Mouse (Mus musculus): ENCODE results near the gene Tra2b. TPM values are rescaled to one million over a fixed set of nuclear protein-coding genes. Genes with fewer than 3 reads are reported as not detected.
"Not testable (repeated sequence)": the region's sequence is repeated elsewhere in the genome, so short reads cannot be mapped to it uniquely, and the experiment has no call there.

Tra2b gene
- 10 to 100 TPM; 87.1 to 92.8 TPM for total RNA-seq (2021)

DNA sequence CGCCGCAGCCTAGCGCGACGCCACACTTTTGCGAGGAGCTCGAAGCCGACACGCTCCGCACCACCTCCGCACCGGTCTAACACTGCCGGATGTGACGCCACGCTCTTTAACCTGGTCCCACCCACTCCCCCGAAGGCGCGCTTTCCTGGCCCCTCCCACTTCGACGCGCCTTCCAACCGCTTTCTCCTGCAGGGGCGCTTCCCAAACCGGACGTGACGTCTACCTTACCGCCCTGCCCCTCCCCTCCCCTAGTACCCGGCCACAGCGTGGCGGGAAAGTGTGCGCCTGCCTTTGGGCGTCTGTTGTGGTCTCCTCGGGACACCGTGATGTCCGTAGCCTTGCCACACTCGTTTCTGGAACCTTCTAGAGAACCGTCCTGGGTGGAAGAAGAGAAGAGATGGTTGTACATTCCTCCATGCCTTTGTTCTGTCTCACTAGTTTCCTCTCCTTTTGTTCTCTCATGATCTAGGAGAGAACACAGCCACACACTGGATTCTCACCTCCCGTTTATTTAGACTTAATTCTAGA, at the start of gene Tra2b:
Tra2b (minus strand) TSS at position 157 of the 528 bp plus-strand sequence.
- DNase-seq (ENCODE audit: extremely low spot score in 1 of 2, low spot score in 2 of 2), result peak; percentile 97 to 98
- intact Hi-C loops (cut with DNase I), result no loop called here

GRCm38 (mm10) chr16:22310649-22311048, 44.8 kb upstream of the Tra2b start:
- intact Hi-C loops (cut with DNase I), result loop anchor here (2.0 to 5.0 kb wide), 3 partner anchors 127 to 266 kb away; partner anchors contain the start of gene Etv5
- peak in 1 of 2 experiments; percentile 44 for DNase-seq (ENCODE audit: extremely low spot score in 1 of 2, low spot score in 2 of 2)

GRCm38 (mm10) chr16:22302606-22303005, 36.8 kb upstream of the Tra2b start:
- intact Hi-C loops (cut with DNase I), result loop anchor here (5.0 kb wide), 1 partner anchor 505 kb away; no protein-coding TSS in a partner anchor
- DNase-seq (ENCODE audit: extremely low spot score in 1 of 2, low spot score in 2 of 2), result peak; percentile 31 to 74

DNA sequence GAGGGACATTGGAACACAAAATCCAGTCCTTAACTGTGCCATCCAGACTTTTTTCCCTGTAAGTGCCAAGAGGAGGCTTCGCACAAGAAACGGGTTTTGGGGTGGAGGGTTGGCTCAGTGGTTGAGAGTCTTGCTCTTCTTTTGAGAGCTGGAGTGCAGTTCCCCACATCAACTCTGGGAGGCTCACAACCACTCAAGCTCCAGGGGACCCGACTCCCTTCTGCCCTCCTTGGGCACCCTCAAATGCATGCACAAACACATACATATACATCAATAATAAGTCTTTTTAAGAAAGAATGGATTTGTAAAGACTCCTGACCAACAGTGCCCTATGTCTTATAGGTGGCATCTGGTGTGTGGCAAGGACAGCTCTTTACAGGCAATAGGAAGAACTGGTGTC, 35.6 kb upstream of the Tra2b start:
- DNase-seq (ENCODE audit: extremely low spot score in 1 of 2, low spot score in 2 of 2), result no peak
- intact Hi-C loops (cut with DNase I), result loop anchor here (5.0 kb wide), 1 partner anchor 506 kb away; no protein-coding TSS in a partner anchor

- intact Hi-C loops (cut with DNase I), result no loop called here
- DNase-seq (ENCODE audit: extremely low spot score in 1 of 2, low spot score in 2 of 2), result no peak
Measured at GRCm38 (mm10) chr16:22296901-22297300, 31.1 kb upstream of the Tra2b start.

DNA sequence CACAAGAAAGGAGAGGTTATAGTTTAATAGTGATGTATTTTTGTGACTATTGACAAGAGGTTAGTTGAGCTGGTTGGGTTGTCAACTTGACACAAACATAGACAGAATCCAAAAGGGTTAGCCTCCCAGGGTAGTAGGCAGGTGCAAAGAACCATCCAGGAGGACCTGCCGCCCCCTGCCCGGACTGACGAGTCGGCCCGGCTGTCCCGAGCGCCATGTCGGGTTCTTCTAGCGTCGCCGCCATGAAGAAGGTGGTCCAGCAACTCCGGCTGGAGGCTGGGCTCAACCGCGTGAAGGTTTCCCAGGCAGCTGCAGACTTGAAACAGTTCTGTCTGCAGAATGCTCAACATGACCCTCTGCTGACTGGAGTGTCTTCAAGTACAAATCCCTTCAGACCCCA, 29.0 kb upstream of the Tra2b start:
- intact Hi-C loops (cut with DNase I), result loop anchor here (5.0 kb wide), 1 partner anchor 188 kb away; no protein-coding TSS in a partner anchor
- not testable (repeated sequence) for DNase-seq (ENCODE audit: extremely low spot score in 1 of 2, low spot score in 2 of 2)

GRCm38 (mm10) chr16:22293600-22293999, 27.8 kb upstream of the Tra2b start:
- intact Hi-C loops (cut with DNase I), result loop anchor here (5.0 kb wide), 1 partner anchor 186 kb away; no protein-coding TSS in a partner anchor
- no peak for DNase-seq (ENCODE audit: extremely low spot score in 1 of 2, low spot score in 2 of 2)

DNA sequence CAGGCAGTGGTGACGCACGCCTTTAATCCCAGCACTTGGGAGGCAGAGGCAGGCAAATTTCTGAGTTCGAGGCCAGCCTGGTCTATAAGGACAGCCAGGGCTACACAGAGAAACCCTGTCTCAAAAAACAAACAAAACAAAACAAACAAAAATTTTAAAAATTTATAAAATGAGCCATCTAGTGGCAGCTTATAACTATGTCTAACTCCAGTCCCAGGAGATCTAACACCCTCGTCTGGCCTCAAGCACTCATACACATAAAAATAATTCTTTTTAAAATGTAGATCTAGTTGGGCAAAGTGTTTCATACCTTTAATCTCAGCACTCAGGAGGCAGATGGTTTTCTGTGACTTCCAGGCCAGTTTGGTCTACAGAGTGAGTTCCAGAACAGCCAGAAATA, 26.6 kb upstream of the Tra2b start:
- intact Hi-C loops (cut with DNase I), result loop anchor here (5.0 kb wide), 1 partner anchor 185 kb away; no protein-coding TSS in a partner anchor
- DNase-seq (ENCODE audit: extremely low spot score in 1 of 2, low spot score in 2 of 2), result no peak

DNA sequence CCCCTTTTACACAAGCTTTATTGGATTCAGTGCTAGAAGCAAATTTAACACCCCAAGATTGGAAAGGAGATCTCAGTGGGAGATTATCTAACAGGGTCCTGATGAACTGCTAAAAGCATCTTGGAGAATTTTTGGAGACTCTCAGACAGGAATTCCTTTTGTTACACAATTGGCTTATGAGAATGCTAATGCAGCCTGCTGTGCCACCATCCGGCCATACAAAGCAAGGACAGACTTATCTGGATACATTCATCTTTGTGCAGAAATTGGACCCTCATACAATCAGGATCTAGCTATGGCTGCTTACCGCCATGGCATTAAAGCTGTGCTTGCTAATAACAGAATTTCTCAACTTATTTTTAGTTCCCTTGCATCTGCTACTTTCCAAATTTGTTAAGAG, 23.8 kb upstream of the Tra2b start:
- intact Hi-C loops (cut with DNase I), result loop anchor here (5.0 kb wide), 1 partner anchor 182 kb away; no protein-coding TSS in a partner anchor
- DNase-seq (ENCODE audit: extremely low spot score in 1 of 2, low spot score in 2 of 2), result peak in 1 of 2 experiments; percentile 25

DNA sequence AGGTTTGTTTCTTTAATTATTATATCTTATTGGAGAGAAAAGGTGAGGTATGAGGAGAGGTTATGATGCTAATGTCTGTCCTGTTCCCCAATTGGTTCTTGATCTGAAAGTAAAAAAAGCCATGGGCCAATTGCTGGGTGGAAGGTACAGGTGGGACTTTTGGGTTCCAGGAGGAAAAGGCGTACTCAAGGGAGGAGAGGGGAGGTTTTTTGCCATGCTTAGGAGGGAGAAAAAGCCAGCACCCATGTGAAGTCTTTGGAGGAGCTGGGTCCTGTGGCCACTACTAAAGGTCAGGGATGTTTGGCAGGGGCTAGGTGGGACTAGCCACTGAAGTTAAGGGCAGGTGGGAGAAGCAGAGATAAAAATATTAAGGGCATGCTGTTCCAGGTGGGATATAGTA, 21.2 kb upstream of the Tra2b start:
- DNase-seq (ENCODE audit: extremely low spot score in 1 of 2, low spot score in 2 of 2), result no peak
- intact Hi-C loops (cut with DNase I), result no loop called here

DNA sequence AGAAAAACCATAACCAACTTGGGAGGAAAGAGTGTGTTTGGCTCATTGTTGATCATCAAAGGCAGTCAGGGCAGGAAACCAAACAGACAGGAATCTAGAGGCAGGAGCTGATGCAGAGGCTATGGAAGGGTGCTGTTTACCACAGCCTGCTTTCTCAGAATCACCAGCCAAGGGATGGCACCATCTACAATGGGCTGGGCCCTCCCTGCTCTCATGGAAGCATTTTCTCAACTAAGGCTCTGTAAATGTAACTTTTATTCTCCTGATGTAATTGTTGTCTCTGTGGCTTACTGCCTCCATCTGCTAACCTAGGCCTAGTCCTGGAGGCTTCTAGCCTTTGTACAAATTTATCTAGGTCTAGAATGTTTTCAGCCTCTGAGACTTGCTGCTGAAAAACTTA, 10.7 kb upstream of the Tra2b start:
- no peak for DNase-seq (ENCODE audit: extremely low spot score in 1 of 2, low spot score in 2 of 2)
- intact Hi-C loops (cut with DNase I), result no loop called here

- no peak for DNase-seq (ENCODE audit: extremely low spot score in 1 of 2, low spot score in 2 of 2)
- intact Hi-C loops (cut with DNase I), result no loop called here
Measured at GRCm38 (mm10) chr16:22275142-22275541, 9.3 kb upstream of the Tra2b start.

GRCm38 (mm10) chr16:22270491-22270890, 4.7 kb upstream of the Tra2b start:
- intact Hi-C loops (cut with DNase I), result no loop called here
- DNase-seq (ENCODE audit: extremely low spot score in 1 of 2, low spot score in 2 of 2), result no peak

DNA sequence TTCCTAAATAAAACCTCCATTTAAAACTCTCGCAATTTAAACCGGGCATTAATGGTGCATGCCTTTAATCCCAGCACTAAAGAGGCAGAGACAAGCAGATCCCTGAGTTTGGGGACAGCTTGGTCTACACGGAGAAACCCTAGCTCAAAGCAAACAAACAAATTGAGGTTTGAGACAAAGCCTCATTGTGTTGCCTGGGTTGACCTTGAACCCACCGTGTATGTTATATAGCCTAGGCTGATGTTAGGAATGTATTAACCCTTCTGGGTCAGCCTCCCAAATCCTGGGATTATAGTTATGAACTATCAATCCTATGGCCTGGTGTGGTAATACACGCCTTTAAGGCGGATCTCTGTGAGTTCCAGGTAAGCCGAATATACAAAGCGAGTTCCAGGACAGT, 579 bp upstream of the Tra2b start:
- DNase-seq (ENCODE audit: extremely low spot score in 1 of 2, low spot score in 2 of 2), result no peak
- intact Hi-C loops (cut with DNase I), result no loop called here

DNA sequence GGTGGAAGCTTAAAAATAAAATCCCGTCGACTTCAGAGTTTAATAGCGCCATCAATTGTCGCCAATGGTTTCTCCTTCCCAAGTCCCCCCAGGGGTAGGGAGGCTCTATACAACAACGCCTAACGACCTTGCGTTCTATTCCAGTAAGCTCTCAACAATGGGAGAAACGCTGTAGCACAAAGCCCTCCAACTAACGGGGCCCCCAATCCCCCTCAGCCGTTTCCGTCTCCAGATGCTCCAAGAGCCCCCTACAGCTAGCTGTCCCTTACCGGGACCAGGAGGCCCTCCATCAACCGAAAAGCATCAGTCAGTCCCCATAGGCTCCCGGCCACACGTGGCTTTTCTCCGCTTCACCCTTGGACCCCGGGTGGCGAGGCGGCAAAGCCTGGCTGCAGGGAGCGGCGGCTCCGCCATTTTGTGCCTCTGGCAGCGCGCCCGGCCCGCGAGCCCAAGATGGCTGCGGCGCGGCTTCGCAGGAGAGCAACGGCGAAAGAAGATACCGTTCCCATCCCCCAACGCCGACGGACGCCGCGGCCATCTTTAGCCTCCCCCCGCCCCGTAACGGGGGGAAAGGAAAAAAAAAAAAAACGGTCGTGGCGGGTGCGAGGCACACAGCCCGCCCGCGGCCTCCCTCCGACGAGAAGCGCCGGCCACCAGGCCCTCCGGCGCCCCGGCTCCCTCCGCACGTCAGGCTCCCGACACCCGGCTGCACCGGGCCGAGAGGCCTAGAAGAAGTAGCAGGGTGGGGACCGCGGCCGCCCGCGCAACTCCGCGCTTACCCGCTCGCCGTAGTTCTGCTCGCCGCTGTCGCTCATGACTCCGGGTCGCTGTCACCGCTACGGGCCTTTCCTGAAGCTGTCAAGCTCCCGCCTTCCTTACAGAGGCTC, 600 bp downstream of the Tra2b start:
- DNase-seq (ENCODE audit: extremely low spot score in 1 of 2, low spot score in 2 of 2), result peak; percentile 76 to 94
- intact Hi-C loops (cut with DNase I), result no loop called here

DNA sequence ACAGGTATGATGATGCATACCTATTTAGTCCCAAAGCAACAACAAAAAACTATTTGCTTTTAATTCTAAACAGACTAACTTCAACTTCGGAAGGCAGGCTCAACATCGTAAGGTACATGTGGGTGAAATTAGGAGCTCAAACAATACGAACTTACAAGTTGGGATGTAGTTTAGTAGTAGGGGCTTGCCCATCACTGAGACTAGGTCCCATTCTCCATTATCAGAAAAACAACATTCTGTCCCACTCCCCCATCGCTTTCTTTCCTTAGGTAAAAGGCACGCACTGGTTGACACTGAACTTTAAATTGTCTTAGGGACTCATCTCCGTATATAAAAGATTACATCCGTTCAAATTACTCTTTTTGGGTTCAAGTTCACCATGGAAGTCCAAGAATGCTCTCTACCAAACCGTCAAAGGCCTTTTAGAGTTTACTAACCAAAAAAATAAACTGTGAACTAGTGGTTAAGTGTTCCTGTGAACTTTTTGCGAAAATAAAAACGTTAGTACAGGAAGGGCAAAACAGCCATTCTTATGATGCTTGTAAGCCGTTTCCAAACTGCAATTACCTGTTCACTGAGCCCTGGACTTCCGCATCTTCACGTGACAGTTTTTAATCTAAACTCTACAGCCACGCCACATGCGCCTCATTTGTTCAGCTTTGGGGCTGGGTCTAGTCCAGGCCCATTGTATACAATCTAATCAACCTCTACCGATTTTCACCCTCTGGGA, 1.4 kb downstream of the Tra2b start:
- no peak for DNase-seq (ENCODE audit: extremely low spot score in 1 of 2, low spot score in 2 of 2)
- intact Hi-C loops (cut with DNase I), result no loop called here

DNA sequence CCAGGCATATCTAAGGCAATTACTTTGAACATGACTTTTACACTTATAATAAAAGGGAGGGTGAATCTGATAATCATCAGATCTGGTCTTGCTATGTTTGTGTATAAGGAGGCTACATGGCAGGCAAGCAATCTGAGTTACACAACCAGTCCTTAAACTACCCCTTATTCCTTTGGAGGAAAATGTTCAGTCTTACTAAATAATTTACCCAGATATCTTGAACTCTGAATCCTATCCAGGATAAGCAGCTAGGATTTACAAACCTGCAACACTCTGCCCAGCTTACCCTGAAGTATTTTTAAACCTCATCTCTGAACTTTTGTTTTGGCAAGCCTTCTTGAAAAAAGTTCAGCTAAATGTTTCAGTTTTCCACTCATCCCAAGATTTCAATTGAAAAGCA, 2.7 kb downstream of the Tra2b start:
- intact Hi-C loops (cut with DNase I), result no loop called here
- DNase-seq (ENCODE audit: extremely low spot score in 1 of 2, low spot score in 2 of 2), result no peak

DNA sequence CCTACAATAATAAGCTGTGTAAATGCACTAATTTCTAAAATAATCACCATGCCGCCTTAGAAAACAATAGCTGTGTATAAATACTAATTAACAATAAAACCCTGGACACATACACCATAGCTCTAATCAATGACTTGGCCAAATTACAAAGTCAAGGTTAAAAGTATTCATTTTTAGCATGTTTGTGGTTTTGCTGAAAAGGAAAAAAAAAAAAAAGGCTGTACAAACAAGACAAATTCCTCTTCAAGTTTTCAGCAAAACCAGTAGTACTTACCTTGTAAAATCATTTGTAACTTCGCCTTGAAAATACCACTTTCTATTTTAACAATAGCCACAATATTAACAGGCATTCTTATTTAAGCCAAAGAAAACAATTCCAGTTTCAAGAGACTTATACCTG, 4.2 kb downstream of the Tra2b start:
- intact Hi-C loops (cut with DNase I), result no loop called here

DNA sequence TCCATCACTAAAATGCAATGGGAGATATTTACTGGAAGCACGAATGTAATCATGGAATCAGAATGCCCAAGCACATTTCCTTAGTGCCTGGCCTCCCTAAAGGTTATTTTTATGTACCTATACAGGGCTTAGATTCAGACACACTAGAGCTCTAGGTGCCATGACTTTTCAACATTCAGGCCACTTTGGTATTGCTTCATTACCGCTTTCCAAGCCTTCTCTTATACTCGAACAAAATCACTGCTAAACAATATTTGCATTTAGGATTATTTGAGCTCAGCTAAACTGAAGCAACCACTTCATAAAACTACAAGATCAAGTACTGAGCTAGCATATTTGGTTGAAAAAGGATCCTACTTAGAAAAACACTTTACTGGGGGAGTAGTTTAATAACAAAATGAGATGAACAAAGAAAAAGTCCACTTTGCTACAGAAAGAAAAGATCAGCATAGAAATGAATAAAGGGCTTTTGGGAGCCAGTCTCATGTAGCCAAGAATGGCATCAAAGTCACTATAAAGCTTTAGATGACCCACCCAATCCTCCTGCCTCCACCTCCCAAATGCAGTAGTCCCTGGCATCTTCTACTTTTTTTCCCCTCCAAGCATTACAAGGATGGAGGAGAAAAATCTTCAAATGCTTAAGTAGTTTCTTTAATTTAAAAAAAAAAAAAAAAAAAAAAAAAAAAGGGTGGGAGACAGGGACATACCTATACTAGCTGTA, 5.2 kb downstream of the Tra2b start:
- intact Hi-C loops (cut with DNase I), result no loop called here
- DNase-seq (ENCODE audit: extremely low spot score in 1 of 2, low spot score in 2 of 2), result no peak

More for the DNA sequence above, 4.2 kb downstream of the Tra2b start:
- no peak for DNase-seq (ENCODE audit: extremely low spot score in 1 of 2, low spot score in 2 of 2)

Measured in left cerebral cortex, postnatal 10 days (tissue).